Mouse (Mus musculus) intestine, embryonic 16.5 days (tissue): ENCODE measurements at regions not wholly inside any gene's neighbourhood (a gene's known extent, or its start where the extent isn't known, plus 50 kb on each side); places are given as distances from the start of the nearest gene placed in this dataset.

Source experiments
- ATAC-seq: fragments of 200-750 bp; cut with Nextera tagmentation; 2 replicates; pipeline ENCODE4 v1.8.0; 2017; ENCODE audit warnings: moderate TSS enrichment, moderate library complexity
- H3K27ac ChIP-seq: fragments of 300-500 bp; sonication (generic); 2 replicates; pipeline ENCODE4 v1.5.1; 2014; ENCODE audit warnings: mild to moderate bottlenecking, low read length
- H3K27me3 ChIP-seq: fragments of 300-500 bp; sonication (generic); replicated peaks from 2 replicates; pipeline ENCODE4 v1.6.1; 2014; ENCODE audit warnings: low read length, control low read depth, mixed read lengths; ENCODE audit not compliant: control insufficient read depth, insufficient read depth
- H3K36me3 ChIP-seq: fragments of 300-500 bp; sonication (generic); 2 replicates; pipeline ENCODE4 v1.6.1; 2014; ENCODE audit warnings: low read length, control low read depth; ENCODE audit not compliant: control insufficient read depth, insufficient read depth
- H3K4me1 ChIP-seq: fragments of 300-500 bp; sonication (generic); 2 replicates; pipeline ENCODE4 v1.6.1; 2014; ENCODE audit warnings: low read length, control low read depth, mixed read lengths; ENCODE audit not compliant: control insufficient read depth, insufficient read depth
- H3K4me2 ChIP-seq: fragments of 300-500 bp; sonication (generic); 2 replicates; pipeline ENCODE4 v1.6.1; 2014; ENCODE audit warnings: low read depth, low read length, control low read depth
- H3K4me3 ChIP-seq: fragments of 300-500 bp; sonication (generic); 2 replicates; pipeline ENCODE4 v1.5.1; 2014; ENCODE audit warnings: mild to moderate bottlenecking, low read length
- H3K9ac ChIP-seq: fragments of 300-500 bp; sonication (generic); 2 replicates; pipeline ENCODE4 v1.6.1; 2014; ENCODE audit warnings: low read depth, low read length
- H3K9me3 ChIP-seq: fragments of 300-500 bp; sonication (generic); 2 replicates; pipeline ENCODE4 v1.6.1; 2016; ENCODE audit warnings: low read length, control low read depth; ENCODE audit not compliant: control insufficient read depth
- WGBS: fragments of 180-500 bp; shearing (Covaris S2); extraction: QIAGEN DNeasy Blood & Tissue Kit; methylation state at CpG from one replicate; pipeline ENCODE4 v1.1.7; 2014; 5-methylcytosine and 5-hydroxymethylcytosine counted together

DNA sequence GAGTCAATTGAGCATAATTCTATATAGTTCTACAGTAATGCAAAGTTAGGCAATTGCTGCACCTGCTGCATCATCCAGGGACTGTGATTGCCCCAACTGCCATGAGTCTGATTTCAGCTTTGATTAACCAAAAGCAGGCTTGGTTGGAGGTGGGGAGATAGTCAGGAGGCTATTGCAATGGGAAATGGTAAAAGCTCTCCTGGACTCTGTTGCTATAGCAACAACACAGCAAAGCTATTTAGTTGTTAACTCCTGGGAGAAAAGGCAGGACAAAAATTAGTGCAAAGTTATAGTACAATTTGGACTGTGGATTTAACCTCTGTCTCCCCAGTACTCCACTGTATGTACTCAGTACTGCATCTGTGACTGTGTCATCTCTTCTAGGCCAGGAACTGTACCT, 51.7 kb upstream of the Rasgrf1 start:
- H3K4me3 ChIP-seq, result no peak overlapping the region
- no peaks in the 10 kb centered on the region for H3K9me3 ChIP-seq
- no peaks in the 10 kb centered on the region for H3K36me3 ChIP-seq
- ATAC-seq, result no peak
- no peak overlapping the region for H3K4me2 ChIP-seq
- no peak overlapping the region for H3K27ac ChIP-seq
- no peaks in the 10 kb centered on the region for H3K4me1 ChIP-seq
- no peaks in the 10 kb centered on the region for H3K27me3 ChIP-seq
- no peak overlapping the region for H3K9ac ChIP-seq

DNA sequence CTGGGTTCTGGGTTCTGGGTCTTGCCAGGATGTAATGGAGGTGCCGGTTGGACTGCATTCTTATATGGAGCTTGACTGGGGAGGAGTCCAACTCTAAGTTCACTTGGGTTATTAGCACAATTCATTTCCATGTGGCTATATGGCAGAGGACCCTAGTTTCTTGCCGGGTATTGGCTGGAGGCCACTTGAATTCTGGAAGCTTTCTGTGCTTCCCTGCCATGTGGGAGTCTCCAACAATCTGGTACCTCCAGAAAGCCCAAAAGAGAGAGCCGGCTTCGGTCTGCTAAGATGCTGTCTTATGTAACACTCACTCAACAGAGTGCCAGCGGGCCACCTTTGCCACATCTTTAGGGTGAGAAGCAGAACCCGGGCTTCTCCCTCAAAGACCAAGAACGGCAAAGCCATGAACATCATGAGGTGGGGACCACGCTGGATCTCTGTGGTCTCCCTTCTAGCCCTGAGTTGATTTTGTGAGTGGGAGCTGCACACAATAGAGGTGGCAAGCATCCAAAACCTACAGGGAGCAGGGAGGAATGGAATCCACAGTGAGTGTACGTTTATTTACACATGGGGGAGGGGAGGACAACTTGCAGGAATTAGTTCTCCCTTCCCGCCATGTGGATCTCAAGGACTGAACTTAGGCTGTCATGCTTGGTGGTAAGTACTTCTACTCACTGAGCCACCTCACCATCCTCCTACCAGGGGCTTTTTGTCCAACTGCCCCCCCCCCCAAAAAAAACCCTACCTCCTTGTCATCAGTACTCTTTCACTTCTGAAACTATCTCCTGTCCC, 59.0 kb upstream of the Rasgrf1 start:
- H3K4me1 ChIP-seq, result no peaks in the 10 kb centered on the region
- no peak overlapping the region for H3K27ac ChIP-seq
- 75% methylated on average over 10 of the region's 10 CpGs for WGBS
- H3K4me2 ChIP-seq, result no peak overlapping the region
- H3K9me3 ChIP-seq, result no peaks in the 10 kb centered on the region
- no peaks in the 10 kb centered on the region for H3K27me3 ChIP-seq
- ATAC-seq, result no peak
- H3K36me3 ChIP-seq, result no peaks in the 10 kb centered on the region
- H3K4me3 ChIP-seq, result no peak overlapping the region
- no peak overlapping the region for H3K9ac ChIP-seq

DNA sequence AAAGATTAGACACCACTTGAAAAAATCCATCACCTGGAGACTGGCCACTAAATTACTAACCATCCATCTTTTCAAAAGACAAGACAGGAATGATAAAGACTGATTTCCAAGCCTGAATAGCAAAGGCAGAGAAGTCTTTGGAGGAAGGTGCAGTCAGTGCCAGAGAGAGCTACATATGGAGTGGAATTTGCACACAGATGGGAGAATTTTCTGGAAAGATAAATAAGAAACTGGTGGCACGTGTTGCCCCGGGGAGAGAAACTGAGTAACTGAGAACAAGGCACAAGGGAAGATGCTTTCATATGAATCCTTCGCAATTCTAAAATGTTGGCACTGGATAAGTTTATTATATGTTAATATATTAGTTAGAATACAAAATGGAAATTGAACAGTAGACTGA, 59.8 kb upstream of the Rasgrf1 start:
- H3K4me3 ChIP-seq, result no peak overlapping the region

DNA sequence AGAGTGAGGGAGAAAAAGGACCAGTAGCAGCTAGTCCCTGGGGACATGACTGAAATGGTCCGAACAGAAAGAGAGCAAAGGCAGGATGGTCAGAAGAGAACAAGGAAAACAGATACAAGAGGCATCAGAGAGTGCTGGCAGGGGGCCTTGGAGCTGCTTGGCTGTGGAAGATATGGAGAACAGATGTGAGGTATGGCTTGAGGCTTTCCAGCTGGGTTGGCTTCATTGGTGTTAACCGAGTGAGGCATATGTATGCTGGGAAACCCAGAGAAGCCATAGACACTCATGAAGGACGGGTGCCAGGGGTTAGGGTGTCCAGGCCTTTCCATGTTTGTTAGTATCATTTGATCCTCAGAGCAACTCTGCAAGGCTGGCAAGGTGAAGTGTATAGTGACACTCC, 61.1 kb upstream of the Rasgrf1 start:
- WGBS, result 81% methylated on average over 3 of the region's 3 CpGs
- ATAC-seq, result no peak
- Histone ChIP-seq H3K4me1 (no peaks in the 10 kb centered on the region), H3K4me3 (no peak overlapping the region), H3K9ac (no peak overlapping the region), H3K36me3 (no peaks in the 10 kb centered on the region), H3K27ac (no peak overlapping the region), H3K27me3 (no peaks in the 10 kb centered on the region), H3K4me2 (no peak overlapping the region), H3K9me3 (no peaks in the 10 kb centered on the region)

More for the DNA sequence above, 59.8 kb upstream of the Rasgrf1 start:
- Histone ChIP-seq H3K9me3 (no peaks in the 10 kb centered on the region), H3K4me2 (no peak overlapping the region), H3K27ac (no peak overlapping the region), H3K36me3 (no peaks in the 10 kb centered on the region), H3K27me3 (no peaks in the 10 kb centered on the region), H3K4me1 (no peaks in the 10 kb centered on the region), H3K9ac (no peak overlapping the region)
- ATAC-seq, result no peak
- 83% methylated on average over 3 of the region's 3 CpGs for WGBS

DNA sequence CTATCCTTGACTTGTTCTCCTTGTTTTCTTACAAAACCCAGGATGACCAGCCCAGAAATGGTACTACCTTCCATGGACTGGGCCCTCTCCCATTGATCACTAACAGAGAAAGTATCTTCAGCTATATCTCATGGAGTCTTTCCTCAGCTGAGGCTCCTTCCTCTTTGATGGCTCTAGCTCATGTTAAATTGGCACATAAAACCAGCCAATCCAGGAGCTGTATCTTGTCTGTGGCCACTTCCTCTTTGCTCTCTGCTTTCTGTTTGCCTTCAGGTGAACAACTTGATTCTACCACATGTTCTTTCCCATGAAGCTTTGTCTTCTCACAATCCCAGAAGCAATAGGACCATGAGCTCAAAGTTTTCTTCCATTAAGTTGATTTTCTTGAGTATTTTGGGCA, 62.7 kb upstream of the Rasgrf1 start:
- no peak overlapping the region for H3K9ac ChIP-seq
- H3K27ac ChIP-seq, result no peak overlapping the region
- H3K27me3 ChIP-seq, result no peaks in the 10 kb centered on the region
- H3K36me3 ChIP-seq, result no peaks in the 10 kb centered on the region
- no peak overlapping the region for H3K4me3 ChIP-seq
- no peak overlapping the region for H3K4me2 ChIP-seq
- H3K9me3 ChIP-seq, result no peaks in the 10 kb centered on the region
- no peaks in the 10 kb centered on the region for H3K4me1 ChIP-seq
- no peak for ATAC-seq

DNA sequence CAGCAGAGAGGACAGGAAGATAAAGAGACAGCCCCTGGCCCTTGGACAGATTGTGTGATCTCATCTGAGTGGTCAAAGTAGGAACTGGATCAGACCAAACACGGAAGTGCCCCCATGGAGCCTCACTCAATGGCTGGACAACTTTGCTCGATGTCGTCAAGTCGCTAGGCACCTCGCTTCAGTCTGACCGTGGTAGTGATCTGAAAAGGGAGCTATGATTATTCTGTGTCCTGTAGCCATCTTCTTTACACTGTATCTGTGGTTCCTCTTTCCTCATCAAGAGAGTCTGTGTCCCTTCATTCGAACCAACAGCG, 67.0 kb upstream of the Rasgrf1 start:
- Histone ChIP-seq H3K4me2 (no peak overlapping the region), H3K4me1 (no peaks in the 10 kb centered on the region), H3K9ac (no peak overlapping the region), H3K27ac (no peak overlapping the region), H3K27me3 (no peaks in the 10 kb centered on the region), H3K4me3 (no peak overlapping the region), H3K9me3 (no peaks in the 10 kb centered on the region), H3K36me3 (no peaks in the 10 kb centered on the region)
- ATAC-seq, result no peak
- 88% methylated on average over 8 of the region's 8 CpGs for WGBS

DNA sequence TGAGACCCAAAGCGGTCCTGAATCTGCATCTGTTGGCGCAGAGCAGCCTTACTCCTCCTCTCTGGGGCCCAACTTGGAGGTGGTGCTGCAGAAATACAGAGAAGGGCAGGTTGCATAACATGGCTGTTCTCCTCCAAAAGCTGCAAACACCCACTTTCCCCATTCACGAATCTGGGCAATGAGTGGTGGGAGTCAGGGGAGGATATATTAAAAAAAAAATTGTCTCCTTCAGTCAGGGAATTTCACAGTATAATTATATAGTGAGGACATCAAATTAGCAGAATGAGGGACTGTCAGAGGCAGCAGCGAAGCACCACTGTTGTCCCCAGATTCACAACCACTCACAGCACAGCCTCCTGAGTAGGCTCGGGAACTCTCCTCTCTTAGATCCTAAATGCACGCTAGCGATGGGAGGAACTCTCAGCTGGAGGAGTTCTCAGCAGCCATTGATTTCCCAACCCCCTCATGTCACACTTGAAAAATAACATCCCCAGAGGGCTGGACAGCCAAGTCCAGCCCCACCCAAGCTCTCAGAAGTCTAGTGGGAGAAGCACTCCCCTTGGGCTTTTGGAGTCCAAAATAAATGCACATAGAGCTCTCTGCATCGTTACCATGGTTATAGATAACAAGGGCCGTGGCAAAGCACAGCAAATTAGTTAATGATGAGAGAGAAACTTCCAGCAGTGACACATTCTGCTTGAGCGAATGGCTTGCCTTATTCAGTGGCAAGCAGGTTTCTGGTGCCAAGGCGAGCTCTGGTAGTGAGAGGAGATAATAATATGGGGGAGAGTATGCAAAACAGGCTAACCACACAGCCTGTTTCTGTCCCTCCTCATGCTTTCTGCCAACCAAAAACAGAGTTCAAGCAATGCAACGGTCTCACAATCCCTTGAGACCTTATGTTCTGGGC, 67.6 kb upstream of the Rasgrf1 start:
- H3K36me3 ChIP-seq, result no peaks in the 10 kb centered on the region
- H3K4me2 ChIP-seq, result no peak overlapping the region
- H3K4me1 ChIP-seq, result no peaks in the 10 kb centered on the region
- no peak overlapping the region for H3K27ac ChIP-seq
- no peaks in the 10 kb centered on the region for H3K27me3 ChIP-seq
- WGBS, result 58% methylated on average over 12 of the region's 12 CpGs
- ATAC-seq, result no peak
- no peak overlapping the region for H3K4me3 ChIP-seq
- H3K9ac ChIP-seq, result no peak overlapping the region
- no peaks in the 10 kb centered on the region for H3K9me3 ChIP-seq

DNA sequence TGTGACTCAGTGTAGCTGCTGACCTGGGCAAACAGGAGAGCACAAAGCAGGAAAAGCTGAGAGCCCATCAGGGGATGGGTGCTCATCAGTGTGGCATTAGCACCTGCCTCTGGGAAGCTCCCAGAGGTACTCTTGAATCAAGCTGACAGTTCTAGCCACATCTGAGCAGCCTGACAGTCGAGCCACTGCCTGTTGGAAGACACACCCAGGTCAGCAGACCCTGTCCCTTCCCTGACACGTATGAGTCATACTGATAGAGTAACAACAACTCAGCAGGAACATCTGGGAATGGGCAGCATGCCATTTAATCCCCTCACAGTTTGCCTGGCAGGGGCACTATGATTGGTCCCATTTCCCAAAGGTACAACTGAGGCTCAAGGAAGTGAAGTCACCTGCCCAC, 68.3 kb upstream of the Rasgrf1 start:
- Histone ChIP-seq H3K9me3 (no peaks in the 10 kb centered on the region), H3K4me1 (no peaks in the 10 kb centered on the region), H3K4me3 (no peak overlapping the region), H3K4me2 (no peak overlapping the region), H3K27ac (no peak overlapping the region), H3K9ac (no peak overlapping the region), H3K27me3 (no peaks in the 10 kb centered on the region), H3K36me3 (no peaks in the 10 kb centered on the region)
- WGBS, result 39% methylated on average over 2 of the region's 2 CpGs
- ATAC-seq, result no peak

DNA sequence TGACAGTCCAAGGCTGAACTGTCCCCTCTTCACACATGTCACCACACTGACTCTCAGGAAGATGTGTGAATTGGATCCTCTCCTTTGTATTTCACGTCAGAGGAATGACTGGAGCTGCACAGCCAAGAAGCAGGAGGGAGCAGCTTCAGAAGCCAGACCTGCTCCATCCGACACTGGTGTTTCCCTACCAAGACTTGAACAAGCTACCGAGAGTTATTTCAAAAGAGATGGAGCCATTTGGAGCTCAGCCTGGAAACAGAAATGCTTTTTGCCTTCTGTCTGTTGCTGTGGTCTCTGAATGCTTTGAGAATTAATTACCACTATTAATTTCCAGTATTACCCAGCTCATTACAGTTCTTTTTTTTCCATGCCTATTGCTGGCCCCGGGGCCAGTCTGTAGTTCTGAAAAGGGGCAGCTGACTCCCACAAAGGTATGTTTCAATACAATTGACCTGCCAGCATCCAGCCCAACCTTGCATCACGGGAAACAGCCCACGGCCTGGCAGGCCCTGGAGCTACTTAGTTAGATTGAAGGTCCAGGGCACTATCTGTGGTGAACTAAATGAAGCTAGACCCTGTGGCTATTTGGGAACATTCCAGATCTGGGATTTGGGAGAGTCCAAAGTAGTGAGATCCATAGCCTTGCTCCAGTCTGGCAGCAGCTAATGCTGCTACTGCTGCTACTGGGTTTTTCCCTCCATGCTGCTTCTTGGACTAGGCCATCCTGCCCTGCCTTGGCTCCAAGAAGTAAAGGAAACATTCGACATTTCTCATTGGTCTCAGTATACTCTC, 73.1 kb upstream of the Rasgrf1 start:
- Histone ChIP-seq H3K4me2 (no peak overlapping the region), H3K9ac (no peak overlapping the region), H3K4me1 (no peaks in the 10 kb centered on the region), H3K27me3 (no peaks in the 10 kb centered on the region), H3K27ac (no peak overlapping the region), H3K9me3 (no peaks in the 10 kb centered on the region), H3K4me3 (no peak overlapping the region), H3K36me3 (no peaks in the 10 kb centered on the region)
- 78% methylated on average over 7 of the region's 7 CpGs for WGBS
- no peak for ATAC-seq
